Mouse (Mus musculus): Measurements from ENCODE around the gene Rpl37.

Rpl37 gene

DNA sequence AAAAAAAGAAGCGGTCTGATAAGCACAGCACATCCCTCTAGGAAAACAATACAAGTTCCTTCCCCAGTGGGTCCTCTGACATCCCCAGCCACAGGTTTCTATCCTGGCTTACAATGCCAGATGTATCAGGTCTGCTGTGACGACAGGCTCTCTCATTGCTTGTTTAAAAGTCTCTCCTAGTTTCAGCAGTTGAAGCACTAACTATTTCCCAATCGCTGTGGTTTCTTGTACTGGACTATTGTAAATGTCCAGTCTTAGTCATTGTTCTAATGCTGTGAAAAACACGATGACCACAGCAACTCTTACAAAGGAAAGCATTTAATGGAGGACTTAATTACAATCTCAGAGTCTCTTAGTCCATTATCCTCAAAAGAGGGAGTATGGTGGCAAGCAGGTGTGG, 10.0 kb downstream of the Rpl37 start:
- DNase-seq = no peak

DNA sequence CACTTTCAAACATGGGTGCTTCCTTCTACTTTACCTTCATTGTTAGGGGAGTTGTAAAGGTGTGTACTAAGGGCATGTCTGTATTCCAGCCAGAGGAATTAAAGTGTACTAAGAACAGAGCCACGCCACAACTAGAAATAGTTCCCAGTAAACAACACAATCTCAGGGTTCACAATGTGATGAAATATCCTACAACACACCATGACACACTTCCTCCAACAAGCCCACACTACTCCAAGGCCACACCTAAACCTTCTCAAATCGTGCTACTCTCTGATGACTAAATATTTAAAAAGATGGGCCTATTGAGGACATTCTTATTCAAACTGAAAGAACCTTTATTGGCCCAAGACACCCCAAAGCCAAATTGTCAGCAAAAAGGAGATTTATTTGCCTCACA, 11.0 kb downstream of the Rpl37 start:
- no peak for DNase-seq

DNA sequence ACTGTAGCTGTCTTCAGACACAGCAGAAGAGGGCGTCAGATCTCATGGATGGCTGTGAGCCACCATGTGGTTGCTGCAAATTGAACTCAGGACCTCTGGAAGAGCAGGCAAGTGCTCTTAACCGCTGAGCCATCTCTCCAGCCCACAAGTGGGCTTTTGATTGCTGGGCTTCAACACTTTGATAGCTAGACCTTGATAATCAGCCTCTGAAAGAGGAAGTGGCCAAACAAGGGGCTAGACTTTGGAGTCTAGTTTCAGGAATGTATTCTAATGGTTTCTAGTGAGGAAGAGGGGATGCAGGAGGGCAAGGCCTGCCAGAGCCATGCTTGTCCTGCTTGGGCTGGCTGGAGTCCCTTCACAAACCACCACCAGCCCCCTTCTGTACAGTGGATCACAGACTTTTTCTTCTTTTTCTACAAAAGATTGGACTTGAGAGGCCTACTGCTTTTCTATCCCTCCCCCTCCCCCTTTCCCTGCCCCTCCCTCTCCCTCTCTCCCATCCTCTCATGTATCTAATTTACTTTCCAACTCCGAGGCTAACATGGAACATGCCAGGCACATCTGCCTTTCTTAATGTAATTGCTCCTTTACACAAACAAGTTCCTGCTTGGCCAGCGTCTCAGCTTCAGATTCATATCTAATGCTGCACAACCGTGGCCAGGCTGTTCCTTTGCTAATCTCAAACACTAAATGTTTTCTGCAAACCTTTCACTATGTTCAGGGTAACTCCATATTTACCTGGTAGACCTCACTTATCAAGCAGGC, 11.9 kb downstream of the Rpl37 start:
- DNase-seq = peak; percentile 49

DNA sequence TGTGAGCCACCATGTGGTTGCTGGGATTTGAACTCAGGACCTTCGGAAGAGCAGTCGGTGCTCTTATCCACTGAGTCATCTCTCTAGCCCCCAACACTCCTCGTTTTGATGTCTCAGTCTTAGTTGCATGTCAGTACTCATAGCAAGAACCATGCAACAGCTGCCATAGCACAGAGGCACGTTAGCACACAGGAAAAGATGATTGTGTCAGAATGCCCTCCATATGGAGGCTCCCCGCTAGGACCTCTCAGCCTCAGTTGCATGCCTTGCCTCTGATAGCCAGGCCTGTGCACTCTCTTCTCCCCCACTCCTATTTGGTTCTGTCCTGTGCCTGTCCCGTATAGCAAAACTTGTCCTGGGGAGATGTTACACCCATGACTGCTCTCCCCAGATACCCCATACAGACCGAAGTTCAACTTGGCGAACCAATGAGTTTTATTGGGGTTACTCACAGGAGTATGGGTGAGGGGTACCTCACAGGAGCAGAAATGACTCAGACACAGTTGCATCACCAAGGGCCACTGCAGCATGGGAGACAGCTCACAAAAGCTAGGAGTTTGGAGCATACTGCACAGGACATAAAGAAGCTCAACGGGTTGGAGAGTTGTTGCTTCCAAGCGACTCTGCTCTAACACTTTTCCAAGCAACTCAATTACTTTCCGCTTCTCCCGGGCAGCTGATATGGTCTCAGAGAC, 12.8 kb downstream of the Rpl37 start:
- DNase-seq = peak; percentile 48

DNA sequence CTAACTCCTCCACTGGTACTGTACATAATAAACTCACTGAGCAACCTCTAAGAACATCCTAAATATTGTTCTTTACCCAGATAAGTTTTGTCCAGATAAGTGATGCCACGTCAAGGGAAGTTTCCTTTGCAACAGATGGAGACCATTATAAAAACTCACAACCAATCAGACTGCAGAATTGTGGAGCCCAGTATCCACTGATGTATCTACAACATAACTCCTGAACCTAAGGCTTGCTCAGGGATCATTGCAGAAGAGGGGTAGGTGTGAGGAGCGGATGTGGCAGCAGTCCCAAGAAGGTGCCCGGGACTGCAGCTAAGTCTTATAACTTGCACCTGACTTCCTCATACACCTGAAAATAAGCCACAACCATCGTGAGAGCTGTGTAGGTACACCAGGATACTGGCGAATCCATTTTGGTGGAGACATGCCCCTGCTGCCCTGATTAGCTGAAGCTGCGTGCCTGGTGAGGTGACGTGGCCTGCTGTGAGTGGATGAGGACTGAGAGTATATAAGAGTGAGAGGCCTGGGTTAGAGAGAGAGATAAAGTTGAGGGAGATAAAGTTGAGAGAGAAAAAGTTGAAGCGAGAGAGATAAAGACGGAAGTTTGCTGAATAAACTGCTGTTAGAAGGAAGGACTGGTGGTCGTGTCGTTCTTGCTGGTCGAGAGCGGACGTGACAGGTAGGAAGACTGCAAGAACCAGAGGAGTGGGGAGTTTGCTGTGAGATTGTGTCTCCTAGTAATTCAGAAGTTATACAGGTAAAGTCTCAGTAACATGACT, 14.6 kb downstream of the Rpl37 start:
- DNase-seq = peak; percentile 66

DNA sequence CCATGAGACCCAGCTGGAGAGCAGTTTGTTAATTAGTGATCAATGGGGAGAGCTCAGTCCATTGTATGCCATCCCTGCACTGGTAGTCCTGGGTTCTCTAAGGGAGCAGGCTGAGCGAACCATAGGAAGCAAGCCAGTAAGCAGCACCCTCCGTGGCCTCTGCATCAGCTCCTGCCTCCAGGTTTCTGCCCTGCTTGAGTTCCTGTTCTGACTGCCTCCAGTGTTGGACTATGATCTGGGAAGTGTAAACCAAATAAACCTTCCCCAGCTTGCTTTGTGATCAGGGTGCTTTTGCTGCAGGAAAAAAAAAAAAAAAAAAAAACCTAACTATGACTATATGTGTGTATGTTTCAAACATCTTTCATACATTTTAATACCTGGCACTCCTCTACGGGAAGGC, 16.9 kb downstream of the Rpl37 start:
- peak; percentile 19 for DNase-seq

DNA sequence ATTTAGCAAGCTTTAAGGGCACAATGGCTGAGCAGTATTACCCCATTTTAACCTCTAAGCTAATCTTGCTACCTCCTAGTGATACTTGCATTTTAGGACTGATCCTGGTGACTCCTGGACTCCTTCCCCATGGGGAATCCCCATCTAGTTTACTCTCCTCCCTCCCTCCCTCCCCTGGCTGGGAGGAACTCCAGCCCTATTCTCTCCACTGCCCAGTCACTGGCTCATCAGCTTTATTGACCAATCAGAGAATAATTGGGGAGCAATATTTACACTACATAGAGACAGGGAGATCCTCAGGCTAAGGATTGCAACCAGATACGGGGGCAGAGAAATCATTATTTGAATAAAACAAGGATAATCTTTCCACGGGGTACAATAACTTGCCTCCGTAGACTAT, 17.7 kb downstream of the Rpl37 start:
- peak; percentile 22 for DNase-seq

DNA sequence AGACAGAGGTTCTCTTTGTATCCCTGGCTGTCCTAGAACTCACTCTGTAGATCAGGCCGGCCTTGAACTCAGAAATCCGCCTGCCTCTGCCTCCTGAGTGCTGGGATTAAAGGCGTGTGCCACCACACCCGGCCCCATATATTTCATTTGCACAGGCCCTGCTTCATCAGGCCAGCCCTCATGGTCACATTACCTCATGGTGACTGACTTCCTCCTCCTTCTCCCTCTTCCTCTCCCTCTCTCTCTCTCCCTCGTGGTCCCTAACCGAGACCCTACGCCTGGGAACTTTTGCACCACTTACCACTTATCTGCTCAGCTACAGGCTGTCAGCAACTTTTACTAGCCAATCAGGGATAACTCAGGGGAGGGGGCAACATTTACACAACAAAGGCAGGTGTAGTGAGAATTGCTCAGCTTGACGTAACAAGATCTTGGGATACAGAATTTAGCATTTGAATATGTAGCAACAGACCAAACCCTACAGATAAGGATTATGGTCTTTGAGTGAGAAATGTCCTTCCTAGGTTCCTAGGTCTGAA, 18.6 kb downstream of the Rpl37 start:
- DNase-seq = peak; percentile 65

DNA sequence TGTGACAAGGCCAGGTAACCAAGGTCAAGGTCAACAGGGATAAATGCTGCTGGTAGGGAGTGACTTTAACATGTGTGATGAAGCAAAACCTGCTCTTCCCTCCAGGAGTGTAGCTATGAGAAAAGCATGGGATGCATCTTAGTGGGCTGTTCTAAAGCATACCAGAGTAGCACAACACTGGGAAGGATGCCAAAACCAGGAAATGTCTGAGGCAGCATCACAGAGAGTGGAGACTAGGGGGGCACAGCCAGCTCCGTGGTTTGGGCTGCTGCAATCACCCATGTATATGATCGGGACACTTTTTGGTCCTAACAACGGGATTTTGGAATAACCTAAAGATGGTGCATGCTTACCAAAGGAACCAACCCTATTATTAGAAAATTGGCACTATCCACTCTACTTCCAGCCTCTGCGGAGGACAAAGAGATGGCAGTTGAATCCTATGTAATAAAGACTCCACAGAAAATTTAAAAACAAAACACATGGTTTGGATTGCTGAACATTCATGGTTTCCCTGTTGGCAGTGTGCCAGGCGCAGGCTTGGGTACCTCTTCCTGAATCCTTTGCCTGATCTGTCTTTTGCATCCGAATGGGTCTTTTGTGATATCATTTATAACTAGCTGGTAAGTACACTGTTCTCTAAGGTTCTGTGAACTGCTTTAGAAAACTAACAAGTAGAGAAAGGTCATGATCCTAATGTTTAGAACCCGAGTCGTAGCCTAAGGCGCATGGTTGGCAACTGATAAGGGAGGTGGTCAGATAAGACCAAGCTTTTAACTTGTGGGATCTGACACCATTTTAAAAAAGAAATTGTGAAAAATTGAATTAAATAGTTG, 21.8 kb downstream of the Rpl37 start:
- DNase-seq = peak; percentile 73

DNA sequence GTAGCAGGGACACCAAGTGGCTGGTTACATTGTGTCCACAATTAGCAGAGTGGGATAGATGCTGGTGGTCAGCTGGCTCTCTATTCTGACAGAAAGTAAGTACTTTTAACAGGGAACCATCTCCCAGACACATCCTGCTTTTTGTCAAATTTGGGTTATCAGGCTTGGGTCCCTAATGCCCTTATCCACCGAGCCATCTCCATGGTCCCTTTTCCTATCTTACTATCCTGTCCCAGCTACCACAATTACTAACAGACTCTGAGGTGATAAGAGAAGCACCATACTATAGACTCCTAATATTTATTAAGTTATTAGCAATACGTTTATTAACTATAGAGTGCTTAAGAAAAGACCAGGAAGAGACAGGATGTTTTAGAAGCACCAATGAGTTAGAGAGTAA, 22.9 kb downstream of the Rpl37 start:
- DNase-seq = peak; percentile 54

DNA sequence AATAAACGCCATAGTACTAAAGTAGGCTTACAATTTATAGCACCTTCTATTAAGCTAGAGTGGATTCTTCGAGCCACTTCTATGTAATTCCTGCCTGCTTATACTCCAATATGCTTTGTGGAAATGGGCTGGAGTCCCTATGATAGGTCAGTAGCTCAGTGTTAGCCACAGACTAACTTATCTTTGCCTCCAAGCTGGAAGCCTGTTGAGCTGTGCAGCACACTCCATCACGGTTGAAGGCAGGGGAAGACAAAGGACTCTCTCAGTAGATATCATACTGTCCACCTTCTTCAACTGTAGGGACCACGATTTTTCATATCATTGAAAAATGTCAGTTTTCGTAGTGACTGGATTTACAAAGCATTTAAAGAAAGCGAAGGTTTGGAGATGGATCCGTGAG, 23.4 kb downstream of the Rpl37 start:
- DNase-seq = peak; percentile 48

DNA sequence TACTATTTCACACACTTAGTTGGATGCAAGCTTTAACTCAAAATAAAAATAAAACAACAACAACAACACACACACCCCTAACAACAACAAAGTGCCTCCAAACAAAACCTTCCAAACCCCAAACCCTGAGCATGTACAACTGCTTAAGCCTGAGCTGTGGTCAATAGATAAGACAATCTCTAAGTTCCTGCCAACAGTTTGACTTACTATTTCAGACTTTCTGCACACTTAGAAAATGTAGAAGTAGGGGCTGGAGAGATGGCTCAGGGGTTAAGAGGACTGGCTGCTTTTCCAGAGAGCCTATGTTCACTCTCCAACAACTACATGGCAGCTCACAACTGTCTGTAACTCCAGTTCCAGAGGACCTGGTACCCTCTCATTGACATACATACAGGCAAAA, 23.9 kb downstream of the Rpl37 start:
- DNase-seq = peak; percentile 55

DNA sequence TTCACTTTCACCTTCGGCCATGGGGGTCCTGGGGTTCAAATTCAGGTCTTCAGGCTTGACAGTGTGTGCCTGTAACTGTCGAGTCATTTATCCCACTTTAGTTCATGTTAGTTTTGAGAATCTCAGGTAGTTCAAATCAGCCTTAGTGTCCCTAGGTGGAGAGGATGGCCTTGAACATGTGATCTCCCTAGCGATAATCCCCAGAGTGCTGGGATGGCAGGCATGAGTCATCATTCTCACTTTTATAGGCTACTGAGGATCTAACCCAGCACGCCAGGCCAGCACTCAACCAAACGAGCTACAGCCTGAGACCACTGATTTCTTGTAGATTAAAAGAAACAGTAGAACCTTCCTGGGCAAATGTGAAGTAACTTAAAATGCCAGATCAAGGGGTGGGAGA, 25.6 kb downstream of the Rpl37 start:
- DNase-seq = peak; percentile 82

DNA sequence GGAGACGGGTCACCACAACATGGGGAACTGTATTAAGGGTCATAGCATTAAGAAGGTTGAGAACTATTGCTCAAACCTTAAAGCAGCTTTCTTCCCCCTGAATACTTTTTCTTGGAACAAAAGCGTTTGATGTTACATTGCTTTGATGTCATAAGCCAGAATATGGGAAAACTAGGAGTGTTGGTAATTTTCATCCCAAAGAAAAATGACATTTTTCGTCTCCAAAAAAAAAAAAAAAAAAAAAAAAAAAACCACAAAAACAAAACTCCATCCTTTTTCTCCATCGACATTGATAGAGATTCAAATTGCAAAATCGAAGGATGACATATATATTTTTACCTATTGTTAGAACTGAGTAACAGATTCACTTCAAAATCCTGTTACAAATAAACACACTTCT, 26.3 kb downstream of the Rpl37 start:
- no peak for DNase-seq

DNA sequence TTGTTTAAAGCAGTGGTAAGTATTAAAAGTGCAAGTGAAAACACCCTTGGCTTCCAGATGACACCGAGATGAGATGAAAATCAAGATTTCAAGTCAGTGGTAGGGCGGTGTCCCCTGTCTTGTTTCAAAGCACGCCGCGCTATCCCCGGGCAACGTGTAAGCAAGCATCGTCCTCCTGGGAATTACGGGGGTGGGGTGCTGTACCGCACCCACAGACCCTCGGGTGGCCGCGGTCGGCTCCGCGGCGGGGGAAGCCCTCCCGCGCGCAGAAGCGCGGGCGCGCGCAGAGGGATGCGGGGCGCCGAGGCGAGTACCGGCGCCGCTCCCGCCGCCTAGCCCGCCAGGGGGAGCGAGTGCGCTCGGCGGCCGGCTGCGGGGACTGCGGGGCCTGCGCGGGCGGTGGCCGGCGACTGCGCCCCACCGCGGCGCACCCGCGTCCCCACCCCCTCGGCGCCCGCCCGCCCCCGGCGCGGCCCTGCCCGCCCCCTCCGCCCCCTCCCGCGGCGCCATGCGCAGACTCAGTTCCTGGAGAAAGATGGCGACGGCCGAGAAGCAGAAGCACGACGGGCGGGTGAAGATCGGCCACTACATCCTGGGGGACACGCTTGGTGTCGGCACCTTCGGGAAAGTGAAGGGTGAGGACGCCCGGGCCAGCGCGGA, 27.0 kb downstream of the Rpl37 start, which contains the start of gene Prkaa1:
Gene Prkaa1, plus strand, starts transcription at position 501 of the 660 bp plus-strand sequence.
- peak; percentile 98 for DNase-seq

DNA sequence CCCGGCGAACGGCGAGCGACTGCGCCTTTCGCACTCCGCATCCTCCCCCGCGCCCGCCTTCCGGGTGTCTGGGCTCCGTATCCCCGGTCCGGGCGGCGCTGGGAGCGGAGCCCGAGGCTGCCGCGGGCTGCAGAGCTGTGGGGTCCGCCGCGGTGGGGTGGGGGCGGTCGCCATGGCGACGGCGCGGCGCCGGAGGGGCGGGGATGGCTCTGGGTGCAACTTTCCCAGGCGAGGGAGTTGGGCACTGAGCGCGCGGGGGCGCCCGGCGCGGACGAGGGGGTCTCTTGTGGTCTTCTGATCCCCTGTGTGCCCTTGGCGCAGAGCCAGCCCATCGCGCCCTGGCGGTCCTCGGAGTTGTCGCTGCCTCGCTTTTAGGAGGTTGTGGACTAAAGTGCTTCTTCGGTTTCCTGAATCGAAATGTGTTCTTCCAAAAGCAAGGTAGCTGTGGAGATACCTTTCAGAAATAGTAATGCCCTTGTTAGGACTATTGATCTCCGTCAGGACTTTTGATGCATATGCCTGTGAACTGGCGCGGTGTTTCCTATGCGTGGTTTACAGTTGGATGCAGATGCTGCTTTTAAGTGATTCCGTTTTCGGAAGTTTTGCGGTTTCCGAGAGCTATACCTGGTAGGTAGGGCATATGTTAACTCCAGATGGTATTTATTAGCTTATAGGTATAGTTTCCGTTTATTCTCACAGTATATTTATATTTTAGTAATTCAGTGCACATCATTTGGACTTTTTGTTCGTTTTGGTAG, 27.8 kb downstream of the Rpl37 start:
- no peak for DNase-seq

DNA sequence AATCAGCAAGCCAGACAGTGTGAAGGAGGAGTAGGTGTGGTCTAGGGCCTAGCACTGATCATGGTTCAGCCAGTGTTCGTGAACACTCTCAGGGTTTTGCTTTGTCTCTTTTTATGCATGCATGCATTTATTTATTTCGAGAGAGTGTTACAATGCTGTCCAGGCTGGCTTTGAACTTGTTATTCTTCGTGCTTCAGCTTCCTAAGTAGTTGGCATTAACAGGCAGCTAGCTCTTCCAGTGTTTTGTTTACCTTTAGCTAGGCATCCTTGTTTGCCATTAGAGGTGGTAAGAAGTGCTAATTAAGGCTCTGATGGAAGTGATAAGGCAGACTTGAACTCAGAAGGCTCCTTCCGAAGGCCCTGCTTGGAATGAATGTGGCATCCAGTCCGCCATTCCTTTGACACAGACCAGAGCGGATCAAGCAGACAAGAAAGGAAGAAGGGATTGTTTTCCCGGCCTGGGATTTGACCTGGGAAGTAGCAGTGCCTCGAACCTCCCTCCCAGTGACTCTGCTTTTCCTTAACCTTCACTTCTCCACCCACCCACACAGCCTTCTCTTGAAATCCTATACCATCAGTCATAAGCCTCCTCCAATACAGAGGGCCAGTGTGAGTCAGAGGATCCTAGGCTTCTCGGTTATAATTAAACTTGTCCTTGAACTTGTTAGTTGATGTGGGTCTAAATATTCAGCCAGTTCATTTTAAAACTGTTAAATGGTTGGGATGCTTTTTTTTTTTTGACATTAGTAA, 28.9 kb downstream of the Rpl37 start:
- DNase-seq = peak; percentile 85

DNA sequence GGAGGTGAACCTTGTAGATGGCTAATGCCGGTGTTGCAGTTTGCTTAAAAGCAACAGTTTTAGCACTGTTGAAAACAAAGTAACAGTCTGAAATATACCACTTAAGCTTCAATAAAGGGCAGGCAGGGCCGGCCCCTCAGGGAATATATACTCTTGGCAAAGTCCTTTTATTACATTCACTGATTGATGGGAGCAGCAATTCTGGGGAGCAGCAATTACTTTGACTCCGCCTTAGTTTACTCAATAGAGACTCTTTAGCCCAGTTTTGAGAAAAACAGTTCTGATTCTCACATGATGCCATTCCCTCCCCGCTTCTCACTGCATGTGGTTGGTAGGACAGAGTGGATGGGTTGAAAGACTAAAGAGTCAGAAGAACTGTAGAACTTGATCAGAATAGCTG, 32.7 kb downstream of the Rpl37 start:
- DNase-seq = peak; percentile 83

DNA sequence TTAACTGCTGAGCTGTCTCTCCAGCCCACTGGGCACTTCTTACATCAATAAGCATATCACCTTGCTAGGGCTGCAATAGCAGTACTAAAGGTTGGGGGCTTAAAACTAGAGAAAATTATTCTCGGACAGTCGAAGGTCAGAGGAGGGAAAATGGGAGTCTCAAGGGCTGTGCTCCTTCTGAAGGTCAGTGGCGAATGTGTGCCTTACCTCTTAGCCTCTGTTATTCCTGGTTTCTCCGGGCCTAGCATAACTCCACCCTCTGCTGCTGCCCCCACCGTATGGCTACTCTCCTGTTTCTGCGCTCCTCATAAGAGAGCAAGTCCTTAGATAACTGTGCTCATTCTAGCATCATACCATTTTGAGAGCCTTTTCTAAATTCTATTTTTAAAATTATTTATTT, 35.7 kb downstream of the Rpl37 start:
- no peak for DNase-seq

DNA sequence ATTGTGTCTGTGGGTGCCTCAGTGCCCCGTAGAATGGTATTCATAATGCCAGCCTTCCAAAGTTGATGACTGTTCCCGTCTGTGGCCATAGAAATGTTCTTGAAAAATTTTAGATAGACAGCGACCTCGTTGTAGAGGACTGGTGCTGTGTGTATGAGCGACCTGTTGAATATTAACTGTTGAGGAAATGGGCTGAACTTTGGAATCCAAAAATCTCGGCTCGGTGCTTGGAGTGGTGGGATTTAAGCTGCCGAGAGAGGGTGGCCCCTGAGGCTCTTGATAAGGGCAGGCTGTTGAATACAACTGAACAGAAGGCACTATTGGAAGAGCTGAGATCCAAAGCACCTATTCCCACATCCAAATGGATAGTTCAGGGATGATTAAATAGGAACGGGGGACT, 38.2 kb downstream of the Rpl37 start:
- DNase-seq = no peak
